Mouse (Mus musculus) duodenum, adult 2 months (tissue): ENCODE results near the gene Lama2. TPM values are rescaled to one million over a fixed set of nuclear protein-coding genes. Genes with fewer than 3 reads are reported as not detected.

Experiments used
- polyA plus RNA-seq: library from polyadenylated mRNA; depleted of rRNA; stranded (reverse); fragments of >200 nt; gene quantifications from 2 replicates; pipeline ENCODE4 v1.2.3, GENCODE M21; 2012; ENCODE audit warnings: low replicate concordance; rRNA removed

Gene Lama2
- polyA plus RNA-seq: 0.49 and 1.7 TPM in 2 replicates

GRCm38 (mm10) chr10:27619658-27620057 is at the start of gene Lama2:
Lama2 (minus strand) TSS chr10:27619758.

